Mouse (Mus musculus): Measurements from ENCODE around the gene Senp6.

- TF ChIP-seq CTCF (IDR thresholded peaks at IDR 0.05; ENCODE audit: borderline replicate concordance, insufficient read depth, low read length) (no peak), POLR2A (IDR thresholded peaks at IDR 0.05; ENCODE audit: low read depth, low read length) (no peak)
These were observed 119.0 kb downstream of the Senp6 start for GRCm38 (mm10) chr9:80185737-80186136.

Measured in embryonic fibroblast, embryonic 13.5 days (primary cell).